Mouse (Mus musculus) kidney, postnatal 14 days (tissue): ENCODE measurements around the gene AC129217.1.

Experiments used
- DNase-seq: peaks from one replicate; pipeline ENCODE4 v3.0.0; 2022; ENCODE audit warnings: mixed read lengths

The AC129217.1 gene

DNA sequence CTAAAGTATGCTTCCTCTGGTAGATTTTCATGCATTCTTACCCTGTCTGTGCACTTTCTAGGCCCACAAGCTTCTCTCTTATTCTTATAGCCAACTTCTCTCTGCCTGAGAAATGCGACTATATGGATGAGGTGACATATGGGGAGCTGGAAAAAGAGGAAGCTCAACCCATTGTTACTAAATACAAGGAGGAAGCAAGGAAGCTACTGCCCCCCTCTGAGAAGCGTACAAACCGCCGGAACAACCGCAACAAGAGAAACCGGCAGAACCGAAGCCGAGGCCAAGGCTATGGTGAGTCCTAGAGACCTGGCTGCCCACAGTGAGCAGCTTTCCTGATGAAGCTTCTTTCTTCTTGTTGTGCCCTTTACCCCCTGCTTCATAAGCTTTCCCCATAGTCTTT is at the start of gene AC129217.1:
Gene AC129217.1 (plus strand): TSS at position 114 of the 400 bp plus-strand sequence.
- DNase-seq, result no peak

DNA sequence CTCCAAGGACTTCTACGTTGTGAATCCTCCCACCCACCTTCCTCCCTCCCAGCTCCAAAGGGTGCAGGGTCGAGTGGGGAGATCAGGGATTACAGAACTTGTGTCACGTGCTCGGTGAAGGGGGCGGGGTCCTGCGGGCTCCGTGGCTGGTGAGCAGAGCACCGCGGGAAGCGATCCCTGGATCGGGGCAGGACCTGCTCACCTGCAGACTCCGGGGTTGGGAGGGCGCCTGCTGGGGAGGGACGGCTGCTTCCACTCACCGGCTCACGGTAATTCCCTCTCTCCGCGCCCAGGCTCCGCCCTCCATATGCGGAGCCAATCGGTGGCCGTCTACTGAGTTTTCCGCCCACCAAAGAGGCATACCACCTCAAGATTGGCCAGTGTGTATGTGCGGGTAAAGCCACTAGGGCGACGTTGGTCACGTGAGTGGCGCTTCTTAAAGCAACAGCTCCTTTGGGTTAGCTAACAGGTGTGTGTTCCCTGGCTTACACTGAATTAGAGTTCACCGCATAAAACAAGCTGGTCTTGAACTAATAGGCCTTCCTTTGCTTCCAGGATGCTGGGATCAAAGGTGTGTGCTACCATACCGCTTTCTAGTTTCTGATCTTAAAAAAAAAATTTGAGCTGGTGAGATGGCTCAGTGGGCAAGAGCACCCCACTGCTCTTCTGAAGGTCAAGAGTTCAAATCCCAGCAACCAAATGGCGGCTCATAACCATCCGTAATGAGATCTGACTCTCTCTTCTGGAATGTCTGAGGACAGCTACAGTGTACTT is 43.4 kb upstream of the AC129217.1 start, which contains the start of gene Taf6l:
Gene Taf6l (minus strand): TSS at position 410 of the 774 bp plus-strand sequence.
- DNase-seq, result peak; percentile 96

GRCm38 (mm10) chr19:8788521-8788920 is 41.1 kb upstream of the AC129217.1 start:
- no peak for DNase-seq

DNA sequence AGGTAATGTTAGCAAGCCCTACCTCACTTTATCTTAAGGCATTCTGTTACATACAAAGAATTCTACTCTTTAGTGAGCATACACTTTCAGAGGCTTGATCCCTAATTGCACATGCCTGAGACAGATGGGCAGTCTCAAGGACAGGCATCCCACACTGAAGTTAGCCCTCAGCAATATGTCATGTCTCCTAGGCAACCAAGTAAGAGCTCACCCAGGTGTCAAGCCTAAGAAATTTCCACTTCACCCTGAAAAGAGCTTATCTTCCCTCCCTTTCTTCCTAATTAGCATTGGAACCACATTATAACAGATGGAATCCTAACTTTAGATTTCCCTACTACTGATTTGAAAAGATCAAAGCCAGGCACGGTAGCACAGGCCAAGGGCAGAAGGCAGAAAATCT is 40.4 kb upstream of the AC129217.1 start:
- no peak for DNase-seq

DNA sequence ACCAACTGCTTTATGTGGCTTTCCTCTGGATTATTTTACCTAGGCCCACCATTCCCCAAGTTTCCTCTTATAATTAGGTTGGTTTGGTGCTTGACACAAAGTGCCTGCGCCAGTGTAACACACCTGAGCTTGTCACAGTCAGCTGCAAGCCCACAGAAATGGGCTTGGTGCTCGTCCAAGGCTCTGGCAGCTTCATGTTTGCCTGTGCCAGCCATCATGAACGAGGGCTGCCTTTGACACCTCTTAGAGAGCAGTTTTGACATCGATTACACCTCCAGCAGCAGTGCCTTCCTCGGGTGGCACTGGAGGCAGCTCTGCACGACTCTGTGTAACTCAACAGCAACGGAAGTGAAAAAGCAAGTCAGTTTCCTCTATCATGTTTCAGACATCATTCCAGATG is 39.4 kb upstream of the AC129217.1 start:
- no peak for DNase-seq

DNA sequence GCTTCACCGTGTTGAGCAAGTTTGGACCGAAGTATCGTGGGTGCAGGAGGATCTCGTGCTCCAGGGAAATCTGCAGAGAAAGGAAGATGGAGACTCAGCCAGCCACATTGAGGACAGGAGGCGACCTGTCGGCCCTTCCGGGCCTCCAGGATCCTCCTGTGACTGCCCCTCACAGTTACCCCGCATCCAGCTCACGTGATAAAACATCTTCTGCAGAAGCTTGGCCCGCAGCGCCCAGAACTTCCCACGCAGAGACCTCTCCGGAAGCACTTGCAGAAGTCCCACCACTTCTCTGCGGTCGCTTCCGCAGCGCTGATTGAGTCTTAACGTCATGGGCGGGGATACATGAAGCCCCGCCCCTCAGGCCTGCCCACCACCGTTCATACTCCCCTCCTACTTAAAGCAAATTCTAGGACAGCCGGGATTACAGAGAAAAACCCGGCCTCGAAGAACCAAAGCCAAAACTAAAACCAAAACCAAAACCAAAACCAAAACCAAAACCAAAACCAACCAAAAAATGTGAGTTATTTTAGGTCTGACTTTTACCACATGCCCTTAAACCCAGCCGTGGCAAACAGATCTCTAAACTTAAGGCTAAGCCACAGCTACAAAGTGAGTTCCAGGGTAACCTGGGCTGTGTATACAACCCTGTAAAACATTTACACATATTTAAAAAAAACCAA is 31.2 kb upstream of the AC129217.1 start, which contains the start of gene Polr2g:
Gene Polr2g (minus strand): TSS at position 314 of the 683 bp plus-strand sequence.
- DNase-seq, result peak; percentile 95

GRCm38 (mm10) chr19:8798947-8799315 is 30.6 kb upstream of the AC129217.1 start:
- DNase-seq, result no peak

DNA sequence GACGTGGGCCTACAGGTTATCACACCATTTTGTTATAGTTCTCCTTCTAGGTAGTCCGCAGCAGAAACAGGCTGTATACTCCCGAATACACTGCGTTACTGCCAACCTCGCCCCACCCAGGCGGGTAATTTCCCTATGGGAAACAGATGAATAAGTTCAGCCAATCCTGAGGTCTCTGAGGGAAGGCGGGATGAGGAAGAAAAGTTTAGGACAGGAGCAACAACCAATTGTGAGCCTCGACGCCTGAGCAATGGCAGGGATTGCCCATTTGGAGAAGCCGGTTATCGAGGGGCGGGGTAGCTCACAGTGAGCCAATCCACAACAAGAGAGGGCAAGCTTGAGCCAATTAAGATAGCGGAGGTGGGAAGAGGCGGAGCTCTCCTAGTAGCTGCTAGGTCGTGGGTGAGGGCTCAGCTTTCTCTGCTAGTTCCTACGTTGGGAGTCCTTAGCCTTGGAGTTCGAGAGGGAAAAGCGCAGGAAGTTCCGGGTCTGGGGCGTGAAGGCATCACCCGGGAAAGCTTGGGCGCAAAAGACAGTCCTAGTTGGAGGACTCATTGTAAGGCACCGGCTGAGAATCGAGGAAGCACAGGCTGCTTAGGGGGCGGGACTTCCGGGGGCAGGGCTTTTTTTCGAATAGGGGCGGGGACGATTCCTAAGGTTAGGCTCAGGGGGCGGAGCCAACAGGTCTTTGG is 27.3 kb upstream of the AC129217.1 start, which contains the start of gene Zbtb3:
Gene Zbtb3 (plus strand): TSS at position 426 of the 692 bp plus-strand sequence.
- DNase-seq, result peak; percentile 97

DNA sequence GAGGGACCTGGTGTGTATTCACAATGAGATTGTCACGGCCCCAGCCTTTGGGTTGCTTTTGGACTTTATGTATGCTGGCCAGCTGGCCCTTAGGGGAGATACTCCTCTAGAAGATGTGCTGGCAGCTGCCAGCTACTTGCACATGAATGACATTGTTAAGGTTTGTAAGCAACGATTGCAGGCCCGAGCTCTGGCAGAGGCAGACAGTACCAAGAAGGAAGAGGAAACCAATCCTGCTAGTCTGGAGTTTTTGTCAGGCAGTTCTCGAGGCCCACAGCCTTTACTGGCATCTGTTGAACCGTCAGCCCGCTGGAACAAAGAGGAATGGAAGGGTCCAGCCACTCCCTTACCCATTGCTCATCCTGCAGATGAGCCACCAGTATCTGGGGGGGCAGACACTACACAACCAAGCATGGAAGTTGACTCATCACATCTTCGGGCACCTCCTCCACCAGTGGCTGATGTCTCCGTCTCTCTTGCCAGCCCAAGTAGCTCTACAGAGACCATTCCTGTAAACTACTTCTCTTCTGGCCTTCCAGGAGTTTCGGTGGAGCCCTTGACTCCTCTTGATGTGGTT is 26.3 kb upstream of the AC129217.1 start:
- DNase-seq, result no peak

- no peak for DNase-seq
These were observed 25.5 kb upstream of the AC129217.1 start for GRCm38 (mm10) chr19:8803879-8804660.

GRCm38 (mm10) chr19:8806810-8807209 is 22.8 kb upstream of the AC129217.1 start:
- no peak for DNase-seq

GRCm38 (mm10) chr19:8815812-8816211 is 13.8 kb upstream of the AC129217.1 start:
- peak; percentile 61 for DNase-seq

DNA sequence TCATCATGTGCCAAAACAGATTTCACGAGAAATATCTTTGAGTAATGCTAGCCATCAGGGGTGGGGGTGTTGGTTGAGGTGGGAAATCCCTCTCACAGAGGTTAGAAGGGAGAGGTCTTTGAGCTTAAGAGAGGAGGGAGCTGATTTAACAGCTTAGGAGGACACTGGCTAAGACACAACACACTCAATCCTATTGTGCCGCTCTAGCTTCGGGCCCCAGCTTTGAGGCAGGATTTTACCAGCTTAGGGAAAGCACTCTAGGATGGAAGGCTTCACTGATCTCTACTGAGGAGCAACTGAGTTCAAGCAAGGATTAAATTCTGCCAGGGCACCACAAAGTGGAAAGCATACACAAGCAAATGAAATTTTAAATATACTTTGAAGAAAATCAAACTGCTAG is 12.6 kb upstream of the AC129217.1 start:
- DNase-seq, result no peak

- no peak for DNase-seq
These were observed 11.2 kb upstream of the AC129217.1 start for GRCm38 (mm10) chr19:8818301-8818798.

GRCm38 (mm10) chr19:8818801-8819595 is 10.6 kb upstream of the AC129217.1 start, which contains the start of gene Ttc9c:
TSS of gene Ttc9c (minus strand) at chr19:8819333.
- DNase-seq, result peak; percentile 99

- DNase-seq, result peak; percentile 99
These were observed 9.8 kb upstream of the AC129217.1 start, which contains the start of gene Hnrnpul2 for GRCm38 (mm10) chr19:8819596-8820423. TSS of gene Hnrnpul2 (plus strand) at chr19:8820010.

DNA sequence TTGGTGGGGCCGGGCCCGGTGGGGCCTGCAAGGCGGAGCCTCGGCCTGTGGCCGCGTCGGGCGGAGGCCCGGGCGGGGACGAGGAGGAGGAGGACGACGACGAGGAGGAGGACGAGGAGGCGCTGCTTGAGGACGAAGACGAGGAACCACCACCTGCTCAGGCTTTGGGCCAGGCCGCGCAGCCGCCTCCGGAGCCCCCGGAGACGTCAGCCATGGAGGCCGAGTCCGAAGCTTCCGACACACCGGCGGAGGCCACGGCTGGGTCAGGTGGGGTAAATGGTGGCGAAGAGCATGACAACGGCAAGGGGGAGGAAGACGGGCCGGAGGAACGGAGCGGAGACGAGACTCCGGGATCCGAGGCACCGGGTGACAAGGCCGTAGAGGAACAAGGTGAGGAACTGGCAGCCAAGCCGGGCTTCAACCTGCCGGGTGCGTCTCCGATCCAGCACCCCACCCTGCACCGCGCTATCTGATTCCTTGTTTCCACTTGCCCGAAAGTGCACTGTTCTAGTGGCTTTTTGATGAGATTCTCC is 9.1 kb upstream of the AC129217.1 start:
- no peak for DNase-seq

GRCm38 (mm10) chr19:8821146-8821545 is 8.4 kb upstream of the AC129217.1 start:
- DNase-seq, result peak; percentile 53

DNA sequence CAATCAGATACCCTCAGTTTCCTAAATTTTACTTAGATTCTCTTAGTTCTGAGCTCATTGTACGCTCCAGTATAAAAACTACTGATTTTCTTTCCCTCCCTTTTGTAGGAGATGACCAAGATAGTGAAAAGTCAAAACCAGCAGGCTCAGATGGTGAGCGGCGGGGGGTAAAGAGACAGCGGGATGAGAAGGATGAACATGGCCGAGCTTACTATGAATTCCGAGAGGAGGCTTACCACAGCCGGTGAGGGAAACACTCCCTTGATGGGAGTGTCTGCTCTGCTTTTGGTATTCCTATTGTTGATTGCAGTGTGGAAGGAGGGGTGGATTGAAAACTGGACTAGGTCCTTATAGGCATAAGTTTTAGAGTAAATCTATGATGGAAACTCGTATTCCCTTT is 6.9 kb upstream of the AC129217.1 start:
- no peak for DNase-seq

DNA sequence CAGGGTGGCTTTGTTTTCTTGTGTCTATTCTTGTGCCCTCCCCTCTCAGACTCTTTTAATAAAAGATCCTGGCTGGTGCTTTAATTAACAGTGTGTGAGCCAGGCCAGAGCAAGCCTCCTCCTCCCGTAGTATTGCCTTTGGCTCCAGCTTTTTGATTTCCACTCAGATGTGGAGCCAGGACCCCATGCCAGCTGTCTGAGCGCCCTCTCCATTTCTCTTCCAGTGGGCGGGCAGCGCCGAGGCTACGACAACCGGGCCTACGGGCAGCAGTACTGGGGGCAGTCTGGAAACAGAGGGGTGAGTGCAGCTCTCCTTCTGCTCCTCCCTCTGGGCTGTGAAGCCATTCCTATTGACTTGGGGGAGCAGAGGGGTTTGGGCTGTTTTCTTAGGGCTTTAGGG is 1.1 kb downstream of the AC129217.1 start:
- no peak for DNase-seq
